Mouse (Mus musculus) testis, postnatal 10 days (tissue): Measurements from ENCODE around the gene Agpat2.

Source experiments
- DNase-seq: peaks from one replicate; pipeline ENCODE4 v3.0.0; 2021; ENCODE audit warnings: low spot score

Agpat2 gene

GRCm38 (mm10) chr2:26625419-26625818 lies 21.2 kb upstream of the Agpat2 start:
- DNase-seq = no peak

DNA sequence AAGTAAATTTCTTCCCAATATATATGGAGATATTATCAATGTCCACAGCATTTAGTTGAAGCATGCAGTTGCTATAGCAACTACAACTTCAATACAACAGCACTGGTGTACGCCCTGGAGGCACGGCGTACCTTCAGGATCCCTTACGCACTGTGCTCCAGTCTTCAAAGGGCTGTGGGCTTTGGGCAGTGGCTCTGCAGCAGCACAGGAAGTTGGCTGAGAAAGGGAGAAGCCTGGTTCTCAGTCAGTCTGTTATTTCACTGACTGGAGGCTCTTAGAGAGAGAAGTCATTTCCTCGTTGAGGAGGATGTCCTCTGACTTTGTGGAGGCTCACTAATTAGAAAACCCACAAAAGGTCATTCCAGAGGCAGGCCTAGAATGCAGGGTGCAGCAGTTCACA lies 18.8 kb upstream of the Agpat2 start:
- DNase-seq = no peak

- DNase-seq = no peak
These were observed 17.0 kb upstream of the Agpat2 start for GRCm38 (mm10) chr2:26621246-26621645.

GRCm38 (mm10) chr2:26617928-26618327 lies 13.7 kb upstream of the Agpat2 start:
- DNase-seq = no peak

- DNase-seq = no peak
These were observed 13.1 kb upstream of the Agpat2 start for GRCm38 (mm10) chr2:26617331-26617730.

- no peak for DNase-seq
These were observed 11.4 kb upstream of the Agpat2 start for GRCm38 (mm10) chr2:26615459-26616124.

DNA sequence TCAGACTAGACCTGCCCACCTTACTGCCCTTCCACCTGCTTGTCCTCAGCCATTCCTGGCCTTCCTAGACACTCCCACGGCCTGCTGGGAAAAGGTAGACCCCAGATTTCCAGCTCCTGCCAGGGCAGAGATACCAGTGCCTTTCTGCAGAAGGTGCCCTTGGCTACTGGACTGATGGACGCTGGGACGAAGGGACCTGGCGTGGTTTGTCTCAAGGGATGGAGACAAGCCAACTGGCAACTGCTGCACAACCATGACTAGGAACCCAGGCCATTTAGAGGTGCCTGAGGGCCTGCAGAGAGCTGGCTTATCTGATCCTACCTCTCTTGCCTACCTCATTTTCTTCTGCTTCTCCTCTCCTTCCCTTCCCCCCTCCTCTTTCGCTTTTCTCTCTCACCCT lies 10.7 kb upstream of the Agpat2 start:
- DNase-seq = no peak

- no peak for DNase-seq
These were observed 7.7 kb upstream of the Agpat2 start for GRCm38 (mm10) chr2:26611896-26612295.

DNA sequence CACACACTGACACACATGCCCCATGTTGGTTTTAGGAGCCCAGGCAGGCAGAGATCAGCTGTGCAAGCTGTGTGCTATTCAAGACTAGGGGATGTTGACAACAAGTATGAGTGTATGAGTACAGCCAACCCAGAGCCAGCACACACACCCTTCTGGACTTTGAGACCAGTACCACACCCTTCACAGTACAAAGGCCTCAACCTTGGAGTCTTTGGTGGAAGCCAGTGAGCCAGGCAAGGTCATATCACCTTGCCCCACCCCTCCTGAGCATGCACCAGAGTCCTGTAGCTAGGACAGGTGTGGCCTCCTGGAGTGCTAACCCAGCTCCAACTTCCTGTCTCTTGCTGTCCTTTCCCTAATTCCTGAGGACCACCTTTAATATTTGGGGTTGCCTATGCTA lies 6.8 kb upstream of the Agpat2 start:
- DNase-seq = no peak

DNA sequence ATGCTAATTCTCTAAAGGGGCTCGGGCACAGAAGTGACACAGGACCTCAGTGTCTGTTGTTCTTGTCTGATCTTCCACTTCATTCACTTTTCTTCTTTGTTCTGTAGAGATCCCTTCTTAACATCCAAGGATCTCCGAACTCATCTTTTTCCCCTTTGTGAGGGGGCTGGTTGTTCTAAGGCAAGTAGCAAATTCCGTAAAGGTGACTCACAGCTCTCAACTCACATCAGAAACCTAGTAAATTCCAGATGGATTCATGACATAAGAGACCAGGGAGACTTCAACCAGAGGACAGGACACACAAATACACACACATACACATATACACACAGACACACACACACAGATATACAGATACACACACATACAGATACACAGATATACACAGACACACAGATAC lies 6.3 kb upstream of the Agpat2 start:
- no peak for DNase-seq

DNA sequence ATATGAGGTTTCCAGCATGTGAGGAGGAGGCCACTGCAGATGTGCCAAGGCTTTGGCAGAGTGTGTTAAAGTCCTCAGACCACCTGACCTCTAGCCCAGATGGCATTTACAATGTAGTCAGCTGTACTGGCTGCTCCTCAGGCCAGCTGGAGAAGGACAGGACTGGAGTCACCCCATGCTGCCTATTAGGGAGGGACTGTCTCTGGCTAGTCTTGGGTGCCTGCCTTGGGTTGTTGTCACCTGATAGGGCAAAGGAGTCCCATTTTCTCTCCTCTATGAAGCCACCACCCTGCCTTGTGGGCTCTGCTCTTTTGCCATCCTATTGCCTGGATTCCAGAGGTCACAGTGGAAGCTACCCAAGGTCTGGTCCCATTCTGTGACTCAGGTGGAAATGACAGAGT lies 5.0 kb upstream of the Agpat2 start:
- DNase-seq = no peak

DNA sequence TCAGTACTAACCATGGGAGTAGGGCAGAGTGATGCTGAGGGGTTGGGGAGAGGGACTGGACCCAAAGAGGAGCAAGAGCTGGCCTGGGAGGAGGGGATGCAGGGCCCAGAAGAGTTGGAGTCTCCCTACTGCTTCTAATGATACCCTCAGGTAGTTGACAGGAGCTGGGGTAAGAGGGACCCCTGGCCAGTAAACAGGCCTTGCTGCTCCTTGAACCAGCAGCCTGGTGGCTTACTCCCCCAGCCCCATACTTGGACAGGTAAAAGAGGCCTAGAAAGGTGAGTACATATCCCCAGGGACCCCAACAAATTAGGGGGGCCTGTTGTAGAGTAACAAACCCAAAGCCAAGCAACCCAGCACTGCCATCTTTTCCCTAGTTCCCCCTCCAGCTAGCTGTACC lies 4.6 kb upstream of the Agpat2 start:
- DNase-seq = no peak

GRCm38 (mm10) chr2:26607056-26607910 lies 3.1 kb upstream of the Agpat2 start:
- DNase-seq = no peak

DNA sequence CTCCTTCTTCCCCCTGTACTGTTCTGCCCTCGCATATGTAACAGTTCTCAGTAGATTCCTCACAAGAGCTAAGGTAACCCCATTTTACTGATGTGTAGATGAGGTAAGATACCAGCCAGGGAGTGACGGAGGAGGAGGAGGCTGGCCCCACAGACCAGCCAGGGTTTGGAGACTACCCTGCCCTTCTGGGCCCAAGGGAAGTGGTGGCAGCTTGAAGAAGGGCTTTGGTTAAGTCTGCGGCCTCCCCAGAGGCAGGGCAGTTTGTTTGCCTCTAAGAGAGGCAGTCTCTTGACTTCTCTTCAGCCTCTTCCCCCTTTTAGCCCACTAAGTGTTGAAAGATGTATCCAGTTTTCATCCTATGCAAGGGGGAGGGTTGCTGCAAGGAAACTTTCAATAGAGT lies 2.4 kb upstream of the Agpat2 start:
- no peak for DNase-seq

GRCm38 (mm10) chr2:26605331-26605730 lies 1.1 kb upstream of the Agpat2 start:
- no peak for DNase-seq

GRCm38 (mm10) chr2:26603159-26603558 lies 1.1 kb downstream of the Agpat2 start:
- DNase-seq = no peak

- no peak for DNase-seq
These were observed 1.6 kb downstream of the Agpat2 start for GRCm38 (mm10) chr2:26602631-26603030.

- no peak for DNase-seq
These were observed 2.6 kb downstream of the Agpat2 start for GRCm38 (mm10) chr2:26601595-26601994.

- DNase-seq = no peak
These were observed 3.6 kb downstream of the Agpat2 start for GRCm38 (mm10) chr2:26600664-26601063.

- no peak for DNase-seq
These were observed 4.3 kb downstream of the Agpat2 start for GRCm38 (mm10) chr2:26599965-26600364.

DNA sequence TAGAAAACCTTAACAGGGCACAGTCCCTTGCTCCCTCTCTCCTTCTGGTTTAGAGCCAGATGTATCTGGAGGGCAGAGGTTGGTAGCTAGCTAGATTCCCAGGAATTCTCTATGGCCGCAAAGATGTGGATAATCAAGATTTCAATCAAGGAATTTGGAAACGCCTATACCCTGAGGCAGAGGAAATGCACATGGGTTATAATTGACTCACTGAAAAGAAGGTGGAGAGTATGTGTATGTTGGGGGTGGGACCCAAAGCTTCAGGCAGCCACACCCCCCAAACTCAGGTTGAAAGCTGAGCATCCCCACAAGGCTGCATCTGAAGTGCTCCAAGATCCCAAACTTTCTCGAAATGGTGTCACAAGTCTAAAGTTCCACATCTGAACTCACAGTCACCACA lies 5.8 kb downstream of the Agpat2 start:
- no peak for DNase-seq

DNA sequence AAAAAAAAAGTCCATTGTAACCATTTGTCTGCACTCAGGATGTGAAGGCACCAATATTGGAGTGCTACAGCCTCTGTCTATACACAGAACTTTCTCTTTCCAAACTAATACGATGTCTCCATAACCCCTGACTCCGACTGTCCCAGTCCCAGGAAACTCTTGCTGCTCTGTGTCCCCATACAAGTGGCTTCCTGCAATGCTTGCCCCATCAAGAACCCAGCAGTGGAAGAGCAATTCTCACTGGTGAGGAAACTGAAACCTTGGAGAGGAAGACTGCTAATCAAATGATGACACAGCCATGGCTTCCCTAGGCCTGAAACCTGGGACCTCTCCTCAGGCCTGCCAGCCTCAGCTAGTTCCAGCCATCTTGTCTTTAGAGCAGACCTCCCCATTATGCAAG lies 6.4 kb downstream of the Agpat2 start:
- no peak for DNase-seq

DNA sequence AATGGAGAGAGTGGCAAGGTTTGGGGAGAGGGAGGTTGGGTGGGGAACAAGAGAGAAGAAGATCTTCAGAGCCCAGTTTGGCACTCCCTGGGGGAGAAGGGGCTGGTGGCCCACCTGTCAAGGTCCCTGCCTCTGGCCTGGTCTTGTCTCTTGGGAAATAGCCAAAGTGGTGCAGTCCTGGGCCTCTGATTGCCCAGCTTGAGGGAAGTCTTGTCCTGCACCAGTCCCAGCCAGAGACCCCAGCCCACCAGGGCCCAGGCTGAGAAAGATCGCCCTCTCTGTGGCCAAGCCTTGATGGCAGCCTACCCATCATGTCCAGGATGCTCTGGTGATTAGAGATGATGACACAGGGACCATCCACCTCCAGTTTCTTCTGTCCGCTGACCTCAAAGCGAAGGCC lies 7.3 kb downstream of the Agpat2 start:
- DNase-seq = no peak
